Mouse (Mus musculus): ENCODE measurements at regions not wholly inside any gene's neighbourhood (a gene's known extent, or its start where the extent isn't known, plus 50 kb on each side); places are given as distances from the start of the nearest gene placed in this dataset.

DNA sequence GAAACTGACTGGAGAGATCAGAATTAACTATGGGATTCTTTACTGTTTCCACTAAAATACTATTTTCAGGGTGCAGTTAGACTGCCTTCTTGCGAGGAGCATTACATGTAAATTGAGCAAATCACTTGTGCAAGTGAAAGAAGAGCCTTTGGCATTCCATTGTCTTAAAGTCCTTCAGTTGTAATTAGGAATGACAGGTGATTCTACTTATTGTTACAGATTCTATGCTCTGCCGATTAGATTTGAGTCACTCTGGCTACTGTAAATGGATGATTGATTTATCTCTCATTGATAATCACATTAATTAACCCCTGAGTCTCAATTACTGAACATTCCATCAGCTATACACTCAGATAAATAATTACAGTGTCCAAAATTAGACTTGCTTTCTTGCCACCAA lies 2784.9 kb upstream of the Gm12353 start:
- Histone ChIP-seq H3K4me2 (no peak overlapping the region), H3K27ac (no peak overlapping the region), H3K9me3 (no peaks in the 10 kb centered on the region), H3K9ac (no peak overlapping the region), H3K36me3 (replicated peaks) (no peaks in the 10 kb centered on the region), H3K4me3 (replicated peaks) (no peak overlapping the region), H3K4me1 (no peaks in the 10 kb centered on the region), H3K27me3 (no peaks in the 10 kb centered on the region)
- WGBS, result 37% methylated on average over 2 of the region's 2 CpGs
- ATAC-seq (ENCODE audit: low FRiP score), result no peak

DNA sequence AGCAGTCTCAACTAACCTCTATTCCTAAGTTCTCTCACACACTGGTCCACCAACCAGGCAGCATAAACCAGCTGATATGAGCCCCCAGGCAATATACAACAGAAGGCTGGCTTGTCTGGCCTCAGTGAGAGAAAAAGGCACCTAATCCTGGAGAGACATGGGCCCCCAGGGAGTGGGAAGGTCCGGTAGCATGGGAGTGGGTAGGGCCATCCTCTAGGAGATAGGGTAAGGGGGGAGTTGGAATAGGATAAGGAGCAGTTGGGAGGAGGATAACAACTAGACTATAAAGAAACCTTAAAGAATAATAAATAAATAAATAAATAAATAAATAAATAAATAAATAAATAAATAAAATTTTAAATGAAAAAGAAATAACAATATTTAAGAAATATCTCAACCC lies 2773.7 kb upstream of the Gm12353 start:
- WGBS, result 94% methylated on average over 1 of the region's 1 CpGs
- no peaks in the 10 kb centered on the region for H3K36me3 ChIP-seq (replicated peaks)
- no peaks in the 10 kb centered on the region for H3K27me3 ChIP-seq
- peak; percentile 51; the same call in 1 of the 2 replicates for ATAC-seq (ENCODE audit: low FRiP score)
- no peak overlapping the region for H3K27ac ChIP-seq
- no peak overlapping the region for H3K9ac ChIP-seq
- no peak overlapping the region for H3K4me3 ChIP-seq (replicated peaks)
- H3K9me3 ChIP-seq, result no peaks in the 10 kb centered on the region
- no peaks in the 10 kb centered on the region for H3K4me1 ChIP-seq
- no peak overlapping the region for H3K4me2 ChIP-seq

DNA sequence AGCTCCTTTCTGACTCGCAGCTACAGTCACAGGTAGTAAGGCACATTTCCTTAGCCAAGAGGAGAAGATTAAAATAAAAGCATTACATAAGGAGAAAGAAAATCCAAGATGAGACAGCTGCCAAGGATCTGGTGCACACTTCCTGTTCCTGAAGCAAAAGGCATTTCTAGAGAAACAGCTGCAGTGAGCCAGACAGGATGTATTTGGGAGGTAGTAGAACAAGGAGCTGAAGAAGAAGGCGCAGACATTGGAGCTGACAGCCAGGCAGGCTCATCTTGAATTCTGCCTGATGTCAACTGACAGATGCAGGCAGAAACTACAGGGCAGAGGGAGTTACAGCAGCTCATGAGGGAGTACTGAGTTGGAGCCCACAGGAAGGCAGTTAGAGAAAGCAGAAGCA lies 2757.2 kb upstream of the Gm12353 start:
- H3K4me2 ChIP-seq, result no peak overlapping the region
- H3K36me3 ChIP-seq (replicated peaks), result no peaks in the 10 kb centered on the region
- no peaks in the 10 kb centered on the region for H3K9me3 ChIP-seq
- H3K9ac ChIP-seq, result no peak overlapping the region
- no peak for ATAC-seq (ENCODE audit: low FRiP score)
- no peaks in the 10 kb centered on the region for H3K4me1 ChIP-seq
- WGBS, result 88% methylated on average over 2 of the region's 2 CpGs
- H3K27ac ChIP-seq, result no peak overlapping the region
- no peaks in the 10 kb centered on the region for H3K27me3 ChIP-seq
- no peak overlapping the region for H3K4me3 ChIP-seq (replicated peaks)

DNA sequence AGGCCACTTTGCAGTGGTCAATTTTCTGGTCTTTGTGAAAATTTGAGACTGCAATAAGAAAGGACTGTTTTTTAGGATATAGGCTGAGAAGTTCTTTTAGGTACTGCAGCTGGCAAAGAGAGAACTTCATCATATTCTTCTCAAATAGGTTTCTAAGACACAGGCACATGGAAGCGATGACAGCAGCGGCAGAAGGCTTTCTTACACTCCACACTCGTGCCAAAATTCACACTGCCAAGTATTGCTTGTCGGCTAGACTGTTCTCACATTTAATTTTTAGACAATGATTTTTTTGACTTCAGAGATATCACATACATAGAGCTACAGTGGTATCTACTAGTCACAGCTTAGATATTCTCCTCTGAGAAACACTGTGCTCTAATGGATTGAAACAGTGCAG lies 2752.6 kb upstream of the Gm12353 start:
- no peak overlapping the region for H3K4me3 ChIP-seq (replicated peaks)
- 87% methylated on average over 4 of the region's 4 CpGs for whole genome bisulfite sequencing
- ATAC-seq (ENCODE audit: low FRiP score), result no peak
- no peaks in the 10 kb centered on the region for H3K9me3 ChIP-seq
- H3K4me1 ChIP-seq, result no peaks in the 10 kb centered on the region
- H3K4me2 ChIP-seq, result no peak overlapping the region
- H3K36me3 ChIP-seq (replicated peaks), result no peaks in the 10 kb centered on the region
- no peaks in the 10 kb centered on the region for H3K27me3 ChIP-seq
- no peak overlapping the region for H3K27ac ChIP-seq
- H3K9ac ChIP-seq, result no peak overlapping the region
